Mouse (Mus musculus): ENCODE measurements at regions not wholly inside any gene's neighbourhood (a gene's known extent, or its start where the extent isn't known, plus 50 kb on each side); places are given as distances from the start of the nearest gene placed in this dataset.

GRCm38 (mm10) chr7:125038840-125039239 is 405.6 kb upstream of the Kdm8 start:
- TF ChIP-seq POLR2A (IDR thresholded peaks at IDR 0.05; ENCODE audit: extremely low read depth, insufficient read depth, low read length) (no peak), CTCF (IDR thresholded peaks at IDR 0.05; ENCODE audit: extremely low read depth, insufficient read depth, low read length) (no peak)

Data from cortical plate, adult 2 months (tissue).